Mouse (Mus musculus): ENCODE measurements around the gene Cd38.

DNA sequence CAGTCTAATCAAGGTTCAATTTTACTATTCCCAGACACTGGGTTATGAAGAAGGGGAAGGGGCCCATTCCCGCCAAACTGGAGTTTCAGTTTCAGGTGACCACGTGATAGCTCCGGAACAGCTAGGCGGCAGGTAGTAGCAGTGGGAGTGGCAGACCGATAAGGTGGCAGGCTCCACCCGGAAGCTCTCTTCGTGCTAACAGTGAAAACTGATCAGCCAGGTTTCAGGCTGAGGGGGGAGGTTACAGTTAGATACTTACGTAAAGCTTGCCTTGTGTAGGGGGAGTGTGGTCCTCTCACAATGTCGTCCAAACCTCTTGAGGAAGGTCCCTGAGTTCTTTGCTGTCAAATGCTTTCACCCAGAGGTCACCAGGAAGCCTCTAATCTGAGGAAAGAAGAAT lies 40.9 kb downstream of the Cd38 start:
- no peak for TF ChIP-seq CTCF (IDR thresholded peaks at IDR 0.05; ENCODE audit: extremely low read depth, insufficient read depth, low read length)
- no peak for TF ChIP-seq POLR2A (IDR thresholded peaks at IDR 0.05; ENCODE audit: extremely low read depth, insufficient read depth, low read length)
